30 mouse cellular contexts compared by ENCODE assay signal in the genomic region with DNA sequence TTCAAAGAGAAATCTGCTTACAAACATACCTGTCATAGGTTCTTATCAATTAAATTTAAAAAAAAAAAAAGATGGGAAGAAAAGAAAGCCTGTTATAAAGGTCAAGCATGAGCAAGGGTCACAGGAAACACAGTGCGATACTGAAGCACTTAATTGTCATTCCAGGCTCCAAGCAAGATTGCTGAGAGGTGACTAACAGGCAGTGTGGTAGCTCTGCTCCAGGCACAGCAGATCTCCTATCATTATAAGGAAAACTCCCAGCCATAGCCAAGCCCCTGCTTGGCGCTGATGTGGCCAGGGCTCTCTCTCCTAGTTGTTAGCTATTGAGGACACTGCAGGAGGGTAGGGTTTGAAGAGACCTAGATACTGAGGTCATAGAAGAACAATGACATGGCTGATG. TPM values are rescaled to one million over a fixed set of nuclear protein-coding genes. Genes with fewer than 3 reads are reported as not detected.
DNase-seq lines count a peak whose midpoint lies in the region; ATAC-seq lines count a peak whose summit lies in the region.
"Had no signal": no experiment of that assay in that cellular context is flagged by ENCODE, and none has a peak within 500 bp of the region (broad histone marks: within the 10 kb centered on the region; RNA-seq: fewer than 3 reads in every experiment).

No protein-coding gene starts in this region.

- H3K36me3 ChIP-seq in liver, embryonic 13.5 days: no peaks in the 10 kb centered on the region
- no peaks in the 10 kb centered on the region for H3K36me3 ChIP-seq in liver, embryonic 12.5 days
- H3K36me3 ChIP-seq in midbrain, embryonic 13.5 days: no peaks in the 10 kb centered on the region
- H3K36me3 ChIP-seq: embryonic facial prominence, embryonic 10.5 days; forebrain, embryonic 10.5 days; limb, embryonic 15.5 days; midbrain, embryonic 10.5 days had no signal

- no peak for ATAC-seq in liver, embryonic 13.5 days (ENCODE audit: low read depth)
- no peak for ATAC-seq in liver, embryonic 12.5 days
- ATAC-seq in midbrain, embryonic 13.5 days: no peak
- ATAC-seq: forebrain, embryonic 16.5 days; hindbrain, postnatal 0 days; lung, postnatal 0 days had no signal

- DNase-seq in heart, adult 8-10 months (ENCODE audit: low spot score): peak; percentile 2
- no peak for DNase-seq in heart, adult 9 months (ENCODE audit: low spot score in 2 of 2)
- DNase-seq in liver, embryonic 13.5 days: no peak
- peak; percentile 5 for DNase-seq in heart, postnatal 4 days
- no peak for DNase-seq in gastrocnemius, postnatal 4 days (ENCODE audit: low spot score in 2 of 2)
- DNase-seq: adrenal gland, adult 2 months; cerebellum, adult 11-12 months; cerebellum, postnatal 10 days; gastrocnemius, postnatal 10 days; kidney, adult 2 months; layer of hippocampus, adult 9-11 months; left cerebral cortex, postnatal 4 days; right cerebral cortex, adult 18-20 months; right cerebral cortex, postnatal 4 days; thymus, adult 2 months had no signal

- no peaks in the 10 kb centered on the region for H3K4me1 ChIP-seq in liver, embryonic 13.5 days (replicated peaks)
- no peaks in the 10 kb centered on the region for H3K4me1 ChIP-seq in liver, embryonic 12.5 days
- H3K4me1 ChIP-seq in midbrain, embryonic 13.5 days (replicated peaks): no peaks in the 10 kb centered on the region
- H3K4me1 ChIP-seq: embryonic facial prominence, embryonic 10.5 days; forebrain, embryonic 10.5 days; limb, embryonic 15.5 days; midbrain, embryonic 10.5 days had no signal

- peak overlapping the region; percentile 21; the same call in 1 of the 2 replicates for H3K27ac ChIP-seq in liver, embryonic 13.5 days
- no peak overlapping the region for H3K27ac ChIP-seq in liver, embryonic 12.5 days
- H3K27ac ChIP-seq in midbrain, embryonic 13.5 days: no peak overlapping the region
- H3K27ac ChIP-seq: embryonic facial prominence, embryonic 10.5 days; forebrain, embryonic 10.5 days; hindbrain, postnatal 0 days; kidney, postnatal 0 days; limb, embryonic 15.5 days; midbrain, embryonic 10.5 days had no signal

- no peaks in the 10 kb centered on the region; the same call in 1 of the 2 replicates for H3K9me3 ChIP-seq in liver, embryonic 13.5 days (replicated peaks)
- H3K9me3 ChIP-seq in liver, embryonic 12.5 days (replicated peaks): no peaks in the 10 kb centered on the region
- H3K9me3 ChIP-seq in midbrain, embryonic 13.5 days: no peaks in the 10 kb centered on the region
- H3K9me3 ChIP-seq: embryonic facial prominence, embryonic 10.5 days; forebrain, embryonic 10.5 days; limb, embryonic 15.5 days; midbrain, embryonic 10.5 days had no signal

- WGBS in liver, embryonic 13.5 days (ENCODE audit: insufficient replicate concordance): 50% methylated on average over 2 of the region's 2 CpGs
- WGBS in liver, embryonic 12.5 days (ENCODE audit: insufficient replicate concordance): 57% methylated on average over 2 of the region's 2 CpGs
- WGBS in midbrain, embryonic 13.5 days: 82% methylated on average over 2 of the region's 2 CpGs

- no peak overlapping the region for H3K4me3 ChIP-seq in liver, embryonic 13.5 days (replicated peaks)
- H3K4me3 ChIP-seq in liver, embryonic 12.5 days: no peak overlapping the region
- H3K4me3 ChIP-seq in midbrain, embryonic 13.5 days (replicated peaks): no peak overlapping the region
- H3K4me3 ChIP-seq: embryonic facial prominence, embryonic 10.5 days; forebrain, embryonic 10.5 days; limb, embryonic 15.5 days; midbrain, embryonic 10.5 days had no signal

- peak overlapping the region; percentile 7; the same call in 1 of the 2 replicates for H3K4me2 ChIP-seq in liver, embryonic 13.5 days
- no peak overlapping the region for H3K4me2 ChIP-seq in liver, embryonic 12.5 days
- H3K4me2 ChIP-seq in midbrain, embryonic 13.5 days (replicated peaks): no peak overlapping the region
- H3K4me2 ChIP-seq: limb, embryonic 15.5 days had no signal

- H3K9ac ChIP-seq in liver, embryonic 13.5 days: no peak overlapping the region
- no peak overlapping the region for H3K9ac ChIP-seq in liver, embryonic 12.5 days
- H3K9ac ChIP-seq in midbrain, embryonic 13.5 days (replicated peaks): no peak overlapping the region
- H3K9ac ChIP-seq: limb, embryonic 15.5 days had no signal

- H3K27me3 ChIP-seq in liver, embryonic 13.5 days: no peaks in the 10 kb centered on the region
- no peaks in the 10 kb centered on the region for H3K27me3 ChIP-seq in liver, embryonic 12.5 days (replicated peaks)
- H3K27me3 ChIP-seq in midbrain, embryonic 13.5 days: no peaks in the 10 kb centered on the region
- H3K27me3 ChIP-seq: limb, embryonic 15.5 days had no signal

RNA-seq across cellular contexts. Expression of a gene that starts 38.2 kb away (rescaled TPM):
- not detected for total RNA-seq in heart, adult 8-10 months (2022)
- 27.9 and 31.5 TPM in 2 replicates for polyA plus RNA-seq in liver, embryonic 13.5 days (2015; fragmentation: Nextera tagmentation; extraction: Ambion mirVana)
- polyA plus RNA-seq in liver, embryonic 12.5 days (2016; fragmentation: Nextera tagmentation; extraction: Ambion mirVana): 17.1 and 18.8 TPM in 2 replicates
- under 1 TPM in 1 of 2 experiments, not detected in 1; 0.18 TPM for total RNA-seq in heart, postnatal 4 days (2021)
- polyA plus RNA-seq in midbrain, embryonic 13.5 days (2015; fragmentation: Nextera tagmentation; extraction: Ambion mirVana): not detected in 2 replicates
- total RNA-seq in gastrocnemius, postnatal 4 days (2021): under 1 TPM in 1 of 2 experiments, not detected in 1; 0.18 TPM
- total RNA-seq: ES-E14; gastrocnemius, postnatal 10 days; hindbrain, postnatal 0 days; left cerebral cortex, adult 18-20 months; left cerebral cortex, postnatal 4 days; midbrain, postnatal 0 days had no signal
- polyA plus RNA-seq: cortical plate, adult 2 months; embryonic facial prominence, embryonic 10.5 days; forebrain, embryonic 10.5 days; forebrain, embryonic 16.5 days; hindbrain, embryonic 11.5 days; midbrain, embryonic 10.5 days had no signal

Comparison
In these comparisons a context has a peak if more than half of its experiments do, and no peak if none do; other contexts are left out.
1. DNase-seq: peak in heart, adult 8-10 months (single experiment) and heart, postnatal 4 days (single experiment); none in heart, adult 9 months (0 of 2), liver, embryonic 13.5 days (single experiment) and gastrocnemius, postnatal 4 days (0 of 2).